Mouse (Mus musculus): ENCODE data around the gene Gm45808. TPM values are rescaled to one million over a fixed set of nuclear protein-coding genes. Genes with fewer than 3 reads are reported as not detected.
A peak's percentile ranks its signal among the peaks of the same experiment; 100 is the strongest.

The Gm45808 gene
- polyA plus RNA-seq, 1 experiment from 2014 or later: not detected

DNA sequence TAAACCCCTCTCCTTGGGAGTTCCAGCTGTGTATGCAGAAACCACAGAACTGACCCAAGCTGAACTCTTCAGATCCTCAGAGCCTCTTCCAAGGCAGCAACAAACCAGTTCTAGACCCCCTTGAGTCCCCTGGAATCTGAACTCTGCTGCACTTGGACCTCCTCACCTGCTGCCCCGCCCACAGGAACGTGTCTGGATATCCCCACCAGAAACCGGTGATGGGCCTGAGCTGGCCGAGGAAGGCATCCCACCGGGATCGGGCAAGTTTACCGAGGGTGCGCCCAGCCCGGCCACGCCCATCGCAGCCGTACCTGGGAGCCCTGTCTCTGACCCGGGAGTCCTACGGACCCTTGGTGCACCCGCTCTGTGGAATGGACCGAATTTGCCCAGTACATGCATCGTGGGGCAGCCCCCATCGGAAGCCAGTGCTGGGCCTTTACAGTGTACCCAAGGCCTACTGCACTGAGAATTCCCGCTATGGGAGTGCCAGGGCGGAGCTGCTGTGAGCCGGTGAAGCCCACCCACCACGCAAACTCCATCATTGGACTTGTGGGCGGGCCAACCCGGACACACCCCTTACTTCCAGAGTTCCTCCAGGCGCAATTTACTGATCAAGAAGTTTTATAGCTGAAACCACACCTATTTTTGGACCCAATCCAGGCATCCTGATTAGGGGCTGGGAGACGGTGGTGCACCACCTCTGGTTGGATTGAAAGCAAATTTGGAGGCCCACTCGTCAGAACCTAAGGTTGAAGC, 66.6 kb downstream of the Gm45808 start:
- Histone ChIP-seq H3K27me3 (replicated peaks) (peaks cover 64% of the 10 kb centered on the region), H3K4me1 (peaks cover 16% of the 10 kb centered on the region), H3K4me2 (no peak overlapping the region), H3K4me3 (no peak overlapping the region), H3K9ac (no peak overlapping the region), H3K9me3 (no peaks in the 10 kb centered on the region), H3K36me3 (peaks cover 45% of the 10 kb centered on the region), H3K27ac (replicated peaks) (no peak overlapping the region)
- no peak for ATAC-seq (ENCODE audit: extremely low read depth, insufficient number of reproducible peaks, low FRiP score, low TSS enrichment)
- WGBS: 15% methylated on average over 27 of the region's 27 CpGs

DNA sequence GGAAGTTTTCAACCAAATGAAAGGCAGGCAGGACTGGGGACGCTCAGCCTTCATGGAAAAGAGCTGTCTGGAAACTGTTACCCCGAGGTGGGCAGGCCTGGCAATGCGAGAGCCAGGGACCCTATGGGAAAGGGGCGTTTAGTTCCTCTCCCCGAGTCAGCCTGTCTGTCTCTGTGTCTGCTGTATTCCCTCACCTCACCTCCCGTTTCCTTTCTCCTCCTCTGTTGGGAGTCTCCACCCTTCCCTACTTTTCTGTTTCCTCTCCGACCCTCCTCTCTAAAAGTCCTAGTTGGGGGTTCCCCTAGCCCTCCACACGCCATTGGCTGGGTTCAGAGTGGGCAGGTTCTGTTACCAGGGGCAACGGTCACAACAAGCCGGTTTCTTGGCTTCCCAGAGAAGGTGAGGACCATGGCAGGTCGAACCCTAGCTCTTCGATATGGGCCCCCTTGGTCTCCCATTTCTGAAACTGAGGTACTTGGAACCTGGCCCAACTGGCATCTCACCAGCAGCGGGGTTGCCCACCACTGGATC, 68.6 kb downstream of the Gm45808 start:
- Histone ChIP-seq H3K27ac (replicated peaks) (no peak overlapping the region), H3K4me1 (peaks cover 36% of the 10 kb centered on the region), H3K4me2 (peak overlapping the region; percentile 25), H3K9ac (peak overlapping the region; percentile 13; the same call in 1 of the 2 replicates), H3K36me3 (peaks cover 25% of the 10 kb centered on the region), H3K4me3 (no peak overlapping the region), H3K27me3 (replicated peaks) (peaks cover 84% of the 10 kb centered on the region), H3K9me3 (no peaks in the 10 kb centered on the region)
- ATAC-seq (ENCODE audit: extremely low read depth, insufficient number of reproducible peaks, low FRiP score, low TSS enrichment): no peak
- 10% methylated on average over 13 of the region's 13 CpGs for WGBS

Small RNA genes lying within 50 kb of the gene (microRNA-seq; reads per million reads assigned to microRNA genes)
- not detected for gene Gm22133

Other genes starting within 250 kb of the Gm45808 start
- gene Cd37, start 247.7 kb downstream of the Gm45808 start, polyA plus RNA-seq (2015; fragmentation: Nextera tagmentation; extraction: Ambion mirVana): 1.7 and 2.4 TPM in 2 replicates
- gene Slc6a16, start 245.7 kb downstream of the Gm45808 start, polyA plus RNA-seq (2015; fragmentation: Nextera tagmentation; extraction: Ambion mirVana): 0.27 and 0.41 TPM in 2 replicates
- gene Slc6a21, start 209.3 kb downstream of the Gm45808 start, polyA plus RNA-seq (2015; fragmentation: Nextera tagmentation; extraction: Ambion mirVana): not detected in 2 replicates
- 12.7 and 13.5 TPM in 2 replicates for gene Trpm4, start 153.0 kb downstream of the Gm45808 start, polyA plus RNA-seq (2015; fragmentation: Nextera tagmentation; extraction: Ambion mirVana)
- 24.2 and 27.7 TPM in 2 replicates for gene Hrc, start 151.5 kb downstream of the Gm45808 start, polyA plus RNA-seq (2015; fragmentation: Nextera tagmentation; extraction: Ambion mirVana)
- 2.3 and 2.9 TPM in 2 replicates for gene Ppfia3, start 119.8 kb downstream of the Gm45808 start, polyA plus RNA-seq (2015; fragmentation: Nextera tagmentation; extraction: Ambion mirVana)
- 1.0 and 1.2 TPM in 2 replicates for gene Lin7b, start 116.2 kb downstream of the Gm45808 start, polyA plus RNA-seq (2015; fragmentation: Nextera tagmentation; extraction: Ambion mirVana)
- gene Snrnp70, start 91.1 kb downstream of the Gm45808 start, polyA plus RNA-seq (2015; fragmentation: Nextera tagmentation; extraction: Ambion mirVana): 136 and 140 TPM in 2 replicates
- gene Kcna7, start 81.2 kb downstream of the Gm45808 start, polyA plus RNA-seq (2015; fragmentation: Nextera tagmentation; extraction: Ambion mirVana): 0.32 and 0.50 TPM in 2 replicates
- gene Ntf5, start 73.1 kb downstream of the Gm45808 start, polyA plus RNA-seq (2015; fragmentation: Nextera tagmentation; extraction: Ambion mirVana): 1.6 and 1.8 TPM in 2 replicates
- gene Lhb, start 66.0 kb downstream of the Gm45808 start, polyA plus RNA-seq (2015; fragmentation: Nextera tagmentation; extraction: Ambion mirVana): not detected in 2 replicates
- 91.8 and 95.3 TPM in 2 replicates for gene Gys1, start 52.0 kb downstream of the Gm45808 start, polyA plus RNA-seq (2015; fragmentation: Nextera tagmentation; extraction: Ambion mirVana)
- 80.6 and 85.6 TPM in 2 replicates for gene Ruvbl2, start 48.7 kb downstream of the Gm45808 start, polyA plus RNA-seq (2015; fragmentation: Nextera tagmentation; extraction: Ambion mirVana)
- gene Ftl1, start 26.9 kb downstream of the Gm45808 start, polyA plus RNA-seq (2015; fragmentation: Nextera tagmentation; extraction: Ambion mirVana): 5,089 and 5,516 TPM in 2 replicates
- 124 and 139 TPM in 2 replicates for gene Bax, start 19.9 kb downstream of the Gm45808 start, polyA plus RNA-seq (2015; fragmentation: Nextera tagmentation; extraction: Ambion mirVana)
- 0.74 and 1.0 TPM in 2 replicates for gene Tulp2, start 4.9 kb downstream of the Gm45808 start, polyA plus RNA-seq (2015; fragmentation: Nextera tagmentation; extraction: Ambion mirVana)
- gene Dhdh, start 2.0 kb upstream of the Gm45808 start, polyA plus RNA-seq (2015; fragmentation: Nextera tagmentation; extraction: Ambion mirVana): 3.9 TPM in 2 replicates
- gene Nucb1, start 23.6 kb upstream of the Gm45808 start, polyA plus RNA-seq (2015; fragmentation: Nextera tagmentation; extraction: Ambion mirVana): 175 and 177 TPM in 2 replicates
- gene Ppp1r15a, start 39.5 kb upstream of the Gm45808 start, polyA plus RNA-seq (2015; fragmentation: Nextera tagmentation; extraction: Ambion mirVana): 38.5 and 49.6 TPM in 2 replicates
- 1.1 and 1.2 TPM in 2 replicates for gene Plekha4, start 39.5 kb upstream of the Gm45808 start, polyA plus RNA-seq (2015; fragmentation: Nextera tagmentation; extraction: Ambion mirVana)
- gene Hsd17b14, start 68.1 kb upstream of the Gm45808 start, polyA plus RNA-seq (2015; fragmentation: Nextera tagmentation; extraction: Ambion mirVana): 0.43 and 0.52 TPM in 2 replicates
- 65.4 and 66.3 TPM in 2 replicates for gene Bcat2, start 83.3 kb upstream of the Gm45808 start, polyA plus RNA-seq (2015; fragmentation: Nextera tagmentation; extraction: Ambion mirVana)
- not detected in 2 replicates for gene Fgf21, start 128.7 kb upstream of the Gm45808 start, polyA plus RNA-seq (2015; fragmentation: Nextera tagmentation; extraction: Ambion mirVana)
- gene Fut1, start 130.5 kb upstream of the Gm45808 start, polyA plus RNA-seq (2015; fragmentation: Nextera tagmentation; extraction: Ambion mirVana): not detected in 2 replicates
- gene Izumo1, start 135.0 kb upstream of the Gm45808 start, polyA plus RNA-seq (2015; fragmentation: Nextera tagmentation; extraction: Ambion mirVana): 0.11 and 0.19 TPM in 2 replicates
- gene Rasip1, start 140.7 kb upstream of the Gm45808 start, polyA plus RNA-seq (2015; fragmentation: Nextera tagmentation; extraction: Ambion mirVana): 17.1 and 18.9 TPM in 2 replicates
- gene Mamstr, start 153.2 kb upstream of the Gm45808 start, polyA plus RNA-seq (2015; fragmentation: Nextera tagmentation; extraction: Ambion mirVana): 3.3 and 5.0 TPM in 2 replicates
- gene Fut2, start 179.6 kb upstream of the Gm45808 start, polyA plus RNA-seq (2015; fragmentation: Nextera tagmentation; extraction: Ambion mirVana): 0.86 and 1.1 TPM in 2 replicates
- gene Ntn5, start 197.2 kb upstream of the Gm45808 start, polyA plus RNA-seq (2015; fragmentation: Nextera tagmentation; extraction: Ambion mirVana): 0.11 TPM in 1 of 2 replicates, not detected in the other
- gene Sec1, start 207.6 kb upstream of the Gm45808 start, polyA plus RNA-seq (2015; fragmentation: Nextera tagmentation; extraction: Ambion mirVana): 0.29 and 0.47 TPM in 2 replicates
- 5.4 and 6.0 TPM in 2 replicates for gene Car11, start 213.0 kb upstream of the Gm45808 start, polyA plus RNA-seq (2015; fragmentation: Nextera tagmentation; extraction: Ambion mirVana)
- 2.2 and 3.5 TPM in 2 replicates for gene Dbp, start 218.3 kb upstream of the Gm45808 start, polyA plus RNA-seq (2015; fragmentation: Nextera tagmentation; extraction: Ambion mirVana)
- gene Rpl18, start 228.6 kb upstream of the Gm45808 start, polyA plus RNA-seq (2015; fragmentation: Nextera tagmentation; extraction: Ambion mirVana): 630 and 695 TPM in 2 replicates
- gene Sphk2, start 231.2 kb upstream of the Gm45808 start, polyA plus RNA-seq (2015; fragmentation: Nextera tagmentation; extraction: Ambion mirVana): 16.7 and 17.5 TPM in 2 replicates
- 0.20 and 0.31 TPM in 2 replicates for gene Fam83e, start 234.4 kb upstream of the Gm45808 start, polyA plus RNA-seq (2015; fragmentation: Nextera tagmentation; extraction: Ambion mirVana)
- gene Spaca4, start 239.0 kb upstream of the Gm45808 start, polyA plus RNA-seq (2015; fragmentation: Nextera tagmentation; extraction: Ambion mirVana): not detected in 2 replicates

Measured in heart, embryonic 13.5 days (tissue).